Mouse (Mus musculus) common myeloid progenitor, adult 5-6 weeks (primary cell): Measurements from ENCODE around the gene Fam111a. TPM values are rescaled to one million over a fixed set of nuclear protein-coding genes. Genes with fewer than 3 reads are reported as not detected.

ENCODE experiments used
- ATAC-seq: replicated peaks from 2 replicates; pipeline ENCODE4 v1.8.0; 2016; ENCODE audit warnings: low read depth, mild to moderate bottlenecking, moderate TSS enrichment, inconsistent platforms; ENCODE audit not compliant: poor library complexity, severe bottlenecking
- total RNA-seq: library from RNA; stranded (forward); fragments of 200-1000, 187-1606 nt; gene quantifications from 2 replicates; pipeline ENCODE4 v1.2.3, GENCODE M21; 2017

Gene Fam111a
- total RNA-seq, 1 experiment from 2014 or later, result 222 TPM

GRCm38 (mm10) chr19:12550005-12550942 lies 4.7 kb downstream of the Fam111a start:
- no peak for ATAC-seq

GRCm38 (mm10) chr19:12556293-12556692 lies 10.8 kb downstream of the Fam111a start:
- ATAC-seq, result 0 out of 2 replicates have a peak, but pooled peaks have one; percentile 11

GRCm38 (mm10) chr19:12558219-12558618 lies 12.7 kb downstream of the Fam111a start:
- peak; percentile 69; the same call in 1 of the 2 replicates for ATAC-seq

- ATAC-seq, result peak; percentile 71
Measured at GRCm38 (mm10) chr19:12564197-12564596, 18.7 kb downstream of the Fam111a start.

GRCm38 (mm10) chr19:12567011-12567410 lies 21.5 kb downstream of the Fam111a start:
- ATAC-seq, result peak; percentile 89

GRCm38 (mm10) chr19:12570866-12571265 lies 25.3 kb downstream of the Fam111a start:
- no peak for ATAC-seq

- ATAC-seq, result no peak
Measured at GRCm38 (mm10) chr19:12571687-12572086, 26.1 kb downstream of the Fam111a start.

- ATAC-seq, result no peak
Measured at GRCm38 (mm10) chr19:12572614-12573265, 27.2 kb downstream of the Fam111a start.

- ATAC-seq, result peak; percentile 90
Measured at GRCm38 (mm10) chr19:12573266-12574011, 27.9 kb downstream of the Fam111a start.

- peak; percentile 68 for ATAC-seq
Measured at GRCm38 (mm10) chr19:12574012-12574407, 28.5 kb downstream of the Fam111a start.

GRCm38 (mm10) chr19:12575107-12575506 lies 29.6 kb downstream of the Fam111a start:
- ATAC-seq, result no peak

GRCm38 (mm10) chr19:12575514-12575913 lies 30.0 kb downstream of the Fam111a start:
- no peak for ATAC-seq

- ATAC-seq, result peak; percentile 10; the same call in 1 of the 2 replicates
Measured at GRCm38 (mm10) chr19:12576639-12577038, 31.1 kb downstream of the Fam111a start.

GRCm38 (mm10) chr19:12585310-12585709 lies 39.8 kb downstream of the Fam111a start:
- peak; percentile 63 for ATAC-seq

- peak; percentile 74 for ATAC-seq
Measured at GRCm38 (mm10) chr19:12591908-12592307, 46.4 kb downstream of the Fam111a start.

- no peak for ATAC-seq
Measured at GRCm38 (mm10) chr19:12595135-12595529, 49.6 kb downstream of the Fam111a start.

- ATAC-seq, result peak; percentile 80
Measured at GRCm38 (mm10) chr19:12595530-12596289, 50.2 kb downstream of the Fam111a start.

GRCm38 (mm10) chr19:12596290-12597072 lies 50.9 kb downstream of the Fam111a start:
- ATAC-seq, result peak; percentile 15

GRCm38 (mm10) chr19:12597073-12597405 lies 51.5 kb downstream of the Fam111a start:
- no peak for ATAC-seq
